Mouse (Mus musculus): ENCODE measurements around the gene Ccl1.

Ccl1 gene

DNA sequence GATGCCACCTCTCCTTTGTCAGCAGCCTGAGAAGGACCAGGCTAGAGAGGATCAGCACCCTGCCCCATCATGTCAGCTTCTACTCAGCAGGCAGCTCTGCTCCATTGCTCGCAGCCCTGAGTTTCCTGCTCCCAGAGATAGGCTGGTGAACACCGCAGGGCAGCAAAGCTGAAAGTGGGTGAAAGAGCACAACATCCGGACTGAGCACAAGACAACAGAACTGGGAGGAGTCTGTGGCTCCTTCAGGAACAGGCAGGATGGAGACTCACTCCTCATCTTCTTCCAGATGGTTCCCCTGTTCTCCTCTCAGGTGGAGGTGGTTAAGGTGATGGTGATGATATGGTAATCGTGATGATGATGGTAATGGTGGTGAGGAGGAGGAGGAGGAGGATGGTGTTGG is at the start of gene Ccl1:
Ccl1 (minus strand) TSS at position 101 of the 400 bp plus-strand sequence.
- no peak for DNase-seq (ENCODE audit: low read depth in 1 of 2, low spot score in 2 of 2)

DNA sequence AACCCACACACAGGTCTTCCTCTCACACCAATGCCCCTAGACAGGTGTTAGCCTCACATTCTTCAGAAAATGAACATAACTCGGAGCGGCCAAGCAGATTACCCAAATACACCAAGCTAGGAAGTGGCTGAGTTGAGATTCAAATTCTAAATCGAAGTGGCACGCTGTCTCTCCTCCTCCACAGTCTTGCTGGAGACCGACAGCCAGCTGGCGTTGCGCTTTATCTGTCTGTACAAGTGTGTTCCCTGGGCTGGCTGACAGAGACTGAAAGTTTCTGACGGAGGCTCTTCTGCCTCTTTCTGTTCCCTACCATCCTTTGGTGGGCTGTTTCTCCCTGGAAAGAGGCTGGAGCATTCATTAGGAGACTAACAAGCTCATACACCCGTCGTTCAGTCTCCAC is 45.5 kb upstream of the Ccl1 start:
- DNase-seq (ENCODE audit: low read depth in 1 of 2, low spot score in 2 of 2), result no peak

- no peak for DNase-seq (ENCODE audit: low read depth in 1 of 2, low spot score in 2 of 2)
Measured at GRCm38 (mm10) chr11:82340900-82341299, 35.4 kb upstream of the Ccl1 start.

- no peak for DNase-seq (ENCODE audit: low read depth in 1 of 2, low spot score in 2 of 2)
Measured at GRCm38 (mm10) chr11:82340416-82340815, 34.9 kb upstream of the Ccl1 start.

DNA sequence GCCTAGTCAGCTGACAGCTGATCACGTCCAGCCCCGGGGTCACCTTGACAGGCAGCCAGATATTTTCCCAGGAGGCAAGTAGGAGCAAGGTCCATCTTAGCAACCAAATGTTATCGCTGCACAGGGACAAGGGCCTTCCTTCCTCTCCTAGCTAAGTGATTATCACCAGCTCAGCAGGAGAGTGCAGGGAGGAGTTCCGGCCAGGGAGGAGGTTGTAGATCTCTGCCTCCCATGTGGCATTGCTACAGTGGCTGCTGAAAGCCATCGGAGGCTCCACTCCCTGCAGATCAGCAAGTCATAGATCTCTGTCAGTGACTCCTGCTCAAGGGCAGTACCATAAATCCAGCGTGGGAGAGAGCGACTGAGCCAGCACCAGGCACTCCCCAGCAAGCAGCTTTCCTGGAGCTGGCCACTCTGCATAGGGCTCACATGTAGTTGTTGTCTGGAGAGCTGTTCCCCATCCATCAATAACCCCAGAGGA is 34.5 kb upstream of the Ccl1 start:
- DNase-seq (ENCODE audit: low read depth in 1 of 2, low spot score in 2 of 2), result no peak

GRCm38 (mm10) chr11:82313153-82313552 is 7.7 kb upstream of the Ccl1 start:
- no peak for DNase-seq (ENCODE audit: low read depth in 1 of 2, low spot score in 2 of 2)

- no peak for DNase-seq (ENCODE audit: low read depth in 1 of 2, low spot score in 2 of 2)
Measured at GRCm38 (mm10) chr11:82310336-82311045, 5.0 kb upstream of the Ccl1 start.

GRCm38 (mm10) chr11:82297895-82298294 is 7.6 kb downstream of the Ccl1 start:
- no peak for DNase-seq (ENCODE audit: low read depth in 1 of 2, low spot score in 2 of 2)

DNA sequence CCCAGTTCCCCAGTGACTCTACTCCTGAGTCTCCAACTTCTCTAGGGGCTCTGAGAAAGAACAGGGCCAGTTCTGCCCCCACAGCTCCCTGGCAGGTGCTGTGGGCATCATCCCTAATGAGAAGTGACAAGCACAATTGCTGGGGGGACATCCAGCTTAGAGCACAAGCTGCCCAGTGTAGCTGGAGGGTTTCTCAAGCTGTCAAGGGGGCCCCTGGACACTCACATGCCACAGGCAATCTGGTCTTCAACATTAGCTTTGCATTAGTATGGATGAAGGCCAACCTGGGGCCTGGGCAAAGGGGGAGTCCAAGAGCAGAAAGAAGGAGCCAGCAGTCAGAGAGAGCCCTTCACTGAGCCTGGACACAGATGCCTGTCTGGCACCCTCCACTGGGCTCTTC is 14.6 kb downstream of the Ccl1 start:
- no peak for DNase-seq (ENCODE audit: low read depth in 1 of 2, low spot score in 2 of 2)

- no peak for DNase-seq (ENCODE audit: low read depth in 1 of 2, low spot score in 2 of 2)
Measured at GRCm38 (mm10) chr11:82274149-82274812, 31.2 kb downstream of the Ccl1 start.

GRCm38 (mm10) chr11:82259131-82259530 is 46.4 kb downstream of the Ccl1 start:
- DNase-seq (ENCODE audit: low read depth in 1 of 2, low spot score in 2 of 2), result no peak

DNA sequence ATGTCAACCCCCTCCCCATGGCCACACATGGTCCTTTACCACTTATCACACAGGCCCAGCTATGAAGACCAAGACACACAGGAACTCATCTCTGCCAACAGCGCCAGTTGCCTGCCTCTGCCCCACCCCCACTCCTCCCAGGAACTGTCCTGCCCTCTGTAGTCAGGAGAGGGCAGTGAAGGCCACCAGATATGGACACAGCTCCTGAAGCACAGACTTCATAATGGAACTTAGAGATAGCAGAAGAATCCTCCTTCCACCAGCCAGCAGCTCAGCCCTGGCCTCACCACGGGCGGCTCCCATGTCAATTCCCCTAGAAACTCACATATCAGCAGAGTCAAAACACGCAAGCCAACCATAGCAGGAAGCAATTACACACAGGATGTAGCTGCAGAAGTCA is 49.9 kb downstream of the Ccl1 start:
- DNase-seq (ENCODE audit: low read depth in 1 of 2, low spot score in 2 of 2), result no peak

GRCm38 (mm10) chr11:82253421-82253820 is 52.1 kb downstream of the Ccl1 start:
- DNase-seq (ENCODE audit: low read depth in 1 of 2, low spot score in 2 of 2), result no peak

DNA sequence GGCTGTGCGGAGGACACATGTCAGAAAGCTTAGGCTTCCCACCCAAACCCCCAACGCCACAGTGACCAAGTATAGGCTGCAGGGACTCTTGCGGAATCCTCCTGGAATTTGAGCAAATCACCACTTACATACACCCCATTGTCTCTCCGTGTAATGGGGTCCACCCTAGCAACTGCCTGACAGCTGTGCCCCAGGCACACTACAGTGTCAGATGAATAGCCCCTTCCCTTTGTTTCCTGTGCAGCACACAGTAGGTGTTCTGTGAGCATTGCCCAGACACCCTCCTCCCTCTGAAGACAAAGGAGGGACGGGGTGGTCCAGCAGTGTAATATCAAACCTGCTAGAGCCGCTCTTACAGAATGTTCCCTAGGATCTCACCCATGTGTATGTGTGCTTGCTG is 54.2 kb downstream of the Ccl1 start:
- DNase-seq (ENCODE audit: low read depth in 1 of 2, low spot score in 2 of 2), result no peak

GRCm38 (mm10) chr11:82249945-82250344 is 55.5 kb downstream of the Ccl1 start:
- DNase-seq (ENCODE audit: low read depth in 1 of 2, low spot score in 2 of 2), result no peak

DNA sequence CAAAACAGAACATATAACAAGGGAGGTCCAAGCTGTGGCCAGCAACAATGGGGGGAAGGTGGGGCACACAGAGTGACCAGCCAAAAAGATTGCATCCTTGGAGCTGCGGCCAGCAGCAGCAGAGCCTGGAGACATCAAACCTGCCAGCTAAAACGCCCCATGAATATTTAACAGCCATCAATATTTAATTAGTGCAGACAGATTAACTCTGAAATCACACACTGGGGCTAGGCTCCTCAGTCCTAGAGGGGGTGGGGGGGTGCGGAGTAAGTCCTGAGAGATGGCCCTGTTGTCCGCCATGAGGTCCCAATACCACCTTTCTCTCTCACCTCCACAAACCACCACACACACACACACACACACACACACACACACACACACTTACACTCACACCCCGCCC is 68.1 kb downstream of the Ccl1 start:
- DNase-seq (ENCODE audit: low read depth in 1 of 2, low spot score in 2 of 2), result no peak

- DNase-seq (ENCODE audit: low read depth in 1 of 2, low spot score in 2 of 2), result no peak
Measured at GRCm38 (mm10) chr11:82235551-82236207, 69.8 kb downstream of the Ccl1 start.

DNA sequence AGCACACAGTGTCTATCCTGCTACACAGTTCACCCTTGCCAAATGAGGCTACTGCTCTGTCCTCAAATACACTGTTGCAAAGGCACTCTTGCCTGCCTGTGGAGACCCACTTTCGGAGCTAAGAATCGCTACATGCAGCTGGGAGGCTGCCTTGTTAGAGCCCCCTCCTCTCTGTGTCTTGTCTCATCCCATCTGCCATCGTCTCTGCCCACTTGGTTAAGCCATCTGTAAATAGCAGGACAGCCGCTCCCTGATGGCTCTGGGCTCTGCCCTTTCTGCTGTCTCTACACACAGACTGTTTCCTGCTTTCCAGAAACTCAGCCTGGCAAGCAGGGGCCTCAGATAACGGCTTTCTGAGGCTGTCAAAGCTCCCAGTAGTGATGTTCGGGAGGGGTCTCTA is 71.5 kb downstream of the Ccl1 start:
- no peak for DNase-seq (ENCODE audit: low read depth in 1 of 2, low spot score in 2 of 2)

DNA sequence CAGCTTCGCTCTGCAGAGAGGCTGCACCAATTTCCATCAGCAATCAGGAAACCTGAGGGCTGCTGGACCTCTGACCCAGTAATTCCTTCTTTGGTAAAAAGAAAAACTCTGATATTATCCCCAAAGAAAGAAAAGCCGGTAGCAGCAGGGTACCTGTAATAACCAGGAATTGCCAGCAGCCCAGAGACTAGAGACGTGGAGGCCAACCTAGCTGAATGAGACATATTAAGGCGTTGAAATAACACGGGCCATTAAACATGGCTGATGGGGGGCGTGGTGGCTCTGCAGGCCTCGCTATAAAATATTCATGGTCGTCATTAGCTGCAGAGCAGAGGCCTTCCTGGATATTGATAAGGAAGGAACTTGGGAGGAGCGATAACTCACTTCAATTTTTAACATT is 78.5 kb downstream of the Ccl1 start:
- no peak for DNase-seq (ENCODE audit: low read depth in 1 of 2, low spot score in 2 of 2)

DNA sequence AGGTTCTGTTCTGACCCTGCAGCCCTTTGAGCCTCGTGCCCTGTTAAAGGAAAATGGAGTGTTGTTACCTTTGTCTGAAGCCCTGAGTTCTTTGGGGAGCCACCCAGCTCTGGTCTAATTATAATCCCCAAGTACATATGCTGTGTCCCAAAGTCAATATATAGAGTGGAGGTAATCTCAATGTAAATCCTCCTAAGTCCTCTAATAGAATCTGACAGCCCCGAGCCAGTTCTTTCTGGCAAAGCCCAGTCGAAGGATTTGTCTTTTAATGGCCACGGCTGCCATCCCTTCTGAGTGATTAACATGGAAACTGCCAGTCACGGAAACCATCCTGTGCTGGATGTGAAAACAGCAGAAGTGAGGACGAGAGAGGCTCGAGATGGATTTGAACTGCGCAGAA is 79.6 kb downstream of the Ccl1 start:
- no peak for DNase-seq (ENCODE audit: low read depth in 1 of 2, low spot score in 2 of 2)

DNA sequence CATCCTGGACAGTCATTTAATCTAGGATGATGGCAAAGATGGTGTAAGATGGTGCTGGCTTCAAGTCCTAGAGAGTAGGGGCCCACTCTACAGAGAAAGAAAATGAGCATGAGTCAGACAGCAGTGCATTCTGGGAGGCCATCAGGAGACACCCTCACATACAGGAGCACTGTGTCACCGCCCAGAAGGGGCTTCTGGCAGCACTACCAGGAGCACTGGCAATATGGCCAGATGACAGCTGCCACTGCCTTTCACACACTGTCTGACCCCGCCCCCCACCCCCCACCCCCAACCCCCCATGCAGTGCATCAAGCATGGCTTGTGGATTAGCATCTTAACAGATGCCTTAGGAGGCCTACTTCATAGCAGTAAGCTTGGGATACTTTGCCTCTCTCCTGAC is 89.0 kb downstream of the Ccl1 start:
- DNase-seq (ENCODE audit: low read depth in 1 of 2, low spot score in 2 of 2), result no peak

- DNase-seq (ENCODE audit: low read depth in 1 of 2, low spot score in 2 of 2), result no peak
Measured at GRCm38 (mm10) chr11:82214405-82214804, 91.1 kb downstream of the Ccl1 start.

All from monocyte, adult 2 months (primary cell).